Mouse (Mus musculus): ENCODE measurements around the gene Phc1.

The Phc1 gene

DNA sequence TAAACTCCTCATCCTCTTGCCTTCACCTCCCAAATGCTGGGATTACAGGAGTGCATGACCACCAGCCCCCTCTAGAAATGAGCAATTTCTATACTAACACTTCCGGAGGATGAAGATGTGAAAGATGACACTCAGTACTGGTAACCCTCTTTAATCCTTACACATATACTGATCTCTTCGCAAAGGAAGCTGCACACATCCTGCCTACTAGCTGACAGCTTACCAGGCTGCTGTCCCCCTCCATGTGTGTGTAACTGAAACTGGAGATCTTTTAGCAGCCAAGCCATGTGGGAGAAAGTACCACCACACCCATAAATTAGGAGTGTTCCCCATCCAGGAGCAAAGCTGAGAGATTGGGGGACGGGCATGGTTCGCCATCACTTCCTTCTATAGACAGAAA is 71.2 kb downstream of the Phc1 start:
- Histone ChIP-seq H3K27me3 (ENCODE audit: control insufficient read depth, insufficient read depth, low read length, poor library complexity, severe bottlenecking) (no peaks in the 10 kb centered on the region), H3K36me3 (ENCODE audit: control insufficient read depth, insufficient read depth, low read length, poor library complexity, severe bottlenecking) (no peaks in the 10 kb centered on the region)
- DNase-seq (ENCODE audit: low read depth, low spot score): no peak

DNA sequence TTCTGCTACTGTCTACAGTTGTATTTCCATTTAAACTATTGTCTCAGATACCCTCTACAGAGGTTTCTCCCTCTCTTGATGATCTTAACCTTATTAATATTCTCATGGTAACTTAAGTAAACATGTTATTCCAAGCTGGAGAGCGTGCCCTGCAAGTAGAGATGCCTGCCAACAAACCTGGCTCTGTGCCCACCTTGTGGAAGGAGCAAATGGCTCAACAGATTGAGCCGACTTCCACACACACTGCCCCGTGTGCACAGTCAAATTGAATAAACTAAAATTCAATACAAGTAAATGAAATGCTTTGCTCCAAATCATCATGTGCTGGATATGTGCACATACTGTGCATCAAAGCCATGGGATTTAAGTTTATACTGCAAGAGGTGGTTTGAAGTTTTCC is 71.8 kb downstream of the Phc1 start:
- DNase-seq (ENCODE audit: low read depth, low spot score): no peak
- H3K36me3 ChIP-seq (ENCODE audit: control insufficient read depth, insufficient read depth, low read length, poor library complexity, severe bottlenecking): no peaks in the 10 kb centered on the region
- no peaks in the 10 kb centered on the region for H3K27me3 ChIP-seq (ENCODE audit: control insufficient read depth, insufficient read depth, low read length, poor library complexity, severe bottlenecking)
